Mouse (Mus musculus): ENCODE data around the gene F12. TPM values are rescaled to one million over a fixed set of nuclear protein-coding genes. Genes with fewer than 3 reads are reported as not detected.

The F12 gene
- polyA plus RNA-seq, 1 experiment: not detected

DNA sequence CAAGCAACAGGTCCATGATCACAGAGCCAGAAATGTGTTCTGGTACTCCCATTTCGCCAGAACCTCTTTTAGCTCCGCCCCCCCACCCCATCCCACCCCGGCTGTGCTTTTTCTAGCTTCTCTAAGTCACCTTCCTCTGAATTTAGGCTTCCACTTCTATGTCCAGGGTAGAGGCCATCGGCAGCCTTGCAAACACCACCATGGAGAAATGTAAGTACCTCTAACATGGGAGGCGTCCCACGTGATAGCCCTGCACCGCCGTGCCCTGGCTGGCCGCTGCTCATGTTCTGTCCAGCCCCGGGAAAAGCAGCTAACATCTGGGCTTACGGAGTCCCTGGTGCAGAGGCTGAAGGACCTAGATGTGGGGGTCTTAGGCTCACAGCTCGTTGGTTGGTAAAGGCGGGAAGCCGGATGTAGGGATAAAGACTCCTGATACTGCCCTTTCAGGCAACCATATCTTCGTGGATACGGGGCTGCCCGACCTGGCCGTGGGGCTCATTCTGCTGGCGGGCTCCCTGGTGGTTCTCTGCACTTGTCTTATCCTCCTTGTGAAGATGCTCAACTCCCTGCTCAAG, 18.0 kb downstream of the F12 start:
- no peak overlapping the region for H3K27ac ChIP-seq (ENCODE audit: insufficient read depth, low read depth, low read length)
- H3K4me3 ChIP-seq (ENCODE audit: insufficient read depth, low read depth, low read length): no peak overlapping the region
- 90% methylated on average over 19 of the region's 19 CpGs for WGBS
- H3K4me1 ChIP-seq (ENCODE audit: control insufficient read depth, insufficient read depth, low read length): peaks cover 23% of the 10 kb centered on the region
- no peak for TF ChIP-seq POLR2A (IDR thresholded peaks at IDR 0.05; ENCODE audit: insufficient read depth, low read depth, low read length)
- no peak for TF ChIP-seq CTCF (IDR thresholded peaks at IDR 0.05; ENCODE audit: insufficient read depth, low read depth, low read length)

DNA sequence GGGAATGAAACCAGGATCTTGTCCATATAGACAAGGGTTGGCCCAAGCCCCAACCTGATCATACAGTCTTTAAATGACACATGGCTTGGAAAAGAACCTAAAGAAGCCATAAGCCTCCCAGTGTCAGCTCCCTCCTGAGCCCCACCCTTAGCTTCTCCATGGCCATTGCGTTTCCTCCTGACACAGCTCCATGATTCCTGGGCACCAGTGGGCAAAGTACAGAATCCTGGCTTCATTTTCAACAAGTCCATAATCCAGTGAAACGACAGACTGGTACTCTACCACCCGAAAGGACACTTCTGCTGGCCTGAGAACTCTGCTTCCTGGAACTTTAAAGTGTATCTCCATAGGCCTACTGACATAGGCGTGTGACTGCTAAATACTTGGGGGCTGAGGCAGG, 19.3 kb downstream of the F12 start:
- TF ChIP-seq POLR2A (IDR thresholded peaks at IDR 0.05; ENCODE audit: insufficient read depth, low read depth, low read length): no peak
- TF ChIP-seq CTCF (IDR thresholded peaks at IDR 0.05; ENCODE audit: insufficient read depth, low read depth, low read length): no peak
- Histone ChIP-seq H3K4me1 (ENCODE audit: control insufficient read depth, insufficient read depth, low read length) (peaks cover 33% of the 10 kb centered on the region), H3K4me3 (ENCODE audit: insufficient read depth, low read depth, low read length) (no peak overlapping the region), H3K27ac (ENCODE audit: insufficient read depth, low read depth, low read length) (no peak overlapping the region)
- WGBS: 92% methylated on average over 4 of the region's 4 CpGs

DNA sequence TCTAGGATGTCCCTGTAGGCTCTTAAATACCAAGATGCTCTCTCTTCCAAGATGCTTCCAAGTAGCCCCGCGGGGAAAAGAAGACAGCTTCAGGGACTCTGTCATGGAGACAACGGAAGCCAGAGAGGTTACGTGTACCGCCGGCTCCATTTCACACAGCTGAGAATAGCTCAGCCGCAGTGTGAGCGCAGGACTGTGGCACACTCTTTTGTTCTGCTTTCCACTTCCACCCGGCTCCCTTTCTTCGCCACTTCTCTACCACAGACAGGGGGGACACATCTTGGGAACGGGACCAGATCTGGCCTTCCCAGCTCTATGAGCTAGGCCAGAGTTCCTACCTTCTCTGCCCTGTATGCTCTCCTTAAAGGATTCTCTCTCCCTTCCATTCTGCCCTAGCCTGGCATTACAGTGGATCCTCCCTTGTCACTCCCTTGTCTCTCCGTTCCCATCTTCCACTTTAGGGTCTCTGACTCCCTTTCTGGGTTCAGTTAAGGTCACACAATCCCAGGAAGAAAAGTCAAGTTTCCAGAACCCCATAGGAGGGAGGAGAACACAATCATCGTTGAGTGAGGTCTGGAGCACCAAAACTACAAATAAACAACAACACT, 20.7 kb downstream of the F12 start:
- WGBS: 26% methylated on average over 13 of the region's 13 CpGs
- TF ChIP-seq POLR2A (IDR thresholded peaks at IDR 0.05; ENCODE audit: insufficient read depth, low read depth, low read length) (no peak), CTCF (IDR thresholded peaks at IDR 0.05; ENCODE audit: insufficient read depth, low read depth, low read length) (no peak)
- peak overlapping the region; percentile 48 for H3K27ac ChIP-seq (ENCODE audit: insufficient read depth, low read depth, low read length)

DNA sequence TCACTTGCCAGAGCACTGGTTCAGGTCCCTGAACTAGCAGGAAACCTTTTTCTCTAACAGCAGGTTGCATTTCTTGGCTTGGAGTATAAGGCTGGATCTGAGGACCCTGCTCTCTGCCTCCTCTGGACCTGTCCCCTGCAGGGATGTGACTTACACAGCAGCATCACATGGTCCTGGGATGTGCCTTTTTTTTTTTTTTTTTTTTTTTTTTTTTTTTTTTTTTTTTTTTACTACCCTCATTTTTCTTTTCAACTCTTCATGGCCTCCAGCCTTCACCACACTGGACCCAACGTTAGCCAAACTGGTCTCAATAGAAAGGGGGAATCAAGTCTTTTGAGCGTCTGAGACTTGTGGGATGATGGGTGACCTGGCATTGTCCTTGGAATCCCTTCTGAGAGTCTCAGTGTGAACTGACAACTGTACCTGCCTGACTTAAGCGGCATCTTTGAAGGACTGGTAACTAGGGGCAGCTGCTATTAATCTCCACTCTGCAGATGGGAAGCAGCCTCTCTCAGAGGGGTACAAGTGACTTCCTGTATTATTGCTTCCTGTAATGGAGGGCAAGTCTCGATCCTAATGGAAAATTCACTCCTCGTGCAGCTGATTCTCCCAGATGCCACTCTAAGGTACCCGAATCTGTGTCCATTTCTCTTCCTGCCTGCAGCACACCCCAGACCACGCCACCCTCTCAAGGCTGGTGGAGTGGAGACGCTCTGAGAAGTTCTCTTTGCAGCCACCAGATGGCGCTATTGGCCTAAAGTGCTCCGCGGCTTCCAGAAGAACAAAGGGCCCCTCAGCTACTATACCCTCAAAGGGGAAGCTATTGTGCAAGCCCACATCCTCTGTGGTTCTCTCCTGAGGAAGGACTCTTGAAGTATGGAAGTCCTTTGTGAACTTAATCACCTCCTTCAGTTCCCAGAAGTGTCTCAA, 21.5 kb downstream of the F12 start:
- no peak overlapping the region for H3K4me3 ChIP-seq (ENCODE audit: insufficient read depth, low read depth, low read length)
- WGBS: 11% methylated on average over 11 of the region's 11 CpGs
- peaks cover 35% of the 10 kb centered on the region for H3K4me1 ChIP-seq (ENCODE audit: control insufficient read depth, insufficient read depth, low read length)
- TF ChIP-seq CTCF (IDR thresholded peaks at IDR 0.05; ENCODE audit: insufficient read depth, low read depth, low read length): peak; percentile 87
- TF ChIP-seq POLR2A (IDR thresholded peaks at IDR 0.05; ENCODE audit: insufficient read depth, low read depth, low read length): no peak
- H3K27ac ChIP-seq (ENCODE audit: insufficient read depth, low read depth, low read length): peak overlapping the region; percentile 98

More for the DNA sequence above, 20.7 kb downstream of the F12 start:
- no peak overlapping the region for H3K4me3 ChIP-seq (ENCODE audit: insufficient read depth, low read depth, low read length)
- H3K4me1 ChIP-seq (ENCODE audit: control insufficient read depth, insufficient read depth, low read length): peaks cover 35% of the 10 kb centered on the region

DNA sequence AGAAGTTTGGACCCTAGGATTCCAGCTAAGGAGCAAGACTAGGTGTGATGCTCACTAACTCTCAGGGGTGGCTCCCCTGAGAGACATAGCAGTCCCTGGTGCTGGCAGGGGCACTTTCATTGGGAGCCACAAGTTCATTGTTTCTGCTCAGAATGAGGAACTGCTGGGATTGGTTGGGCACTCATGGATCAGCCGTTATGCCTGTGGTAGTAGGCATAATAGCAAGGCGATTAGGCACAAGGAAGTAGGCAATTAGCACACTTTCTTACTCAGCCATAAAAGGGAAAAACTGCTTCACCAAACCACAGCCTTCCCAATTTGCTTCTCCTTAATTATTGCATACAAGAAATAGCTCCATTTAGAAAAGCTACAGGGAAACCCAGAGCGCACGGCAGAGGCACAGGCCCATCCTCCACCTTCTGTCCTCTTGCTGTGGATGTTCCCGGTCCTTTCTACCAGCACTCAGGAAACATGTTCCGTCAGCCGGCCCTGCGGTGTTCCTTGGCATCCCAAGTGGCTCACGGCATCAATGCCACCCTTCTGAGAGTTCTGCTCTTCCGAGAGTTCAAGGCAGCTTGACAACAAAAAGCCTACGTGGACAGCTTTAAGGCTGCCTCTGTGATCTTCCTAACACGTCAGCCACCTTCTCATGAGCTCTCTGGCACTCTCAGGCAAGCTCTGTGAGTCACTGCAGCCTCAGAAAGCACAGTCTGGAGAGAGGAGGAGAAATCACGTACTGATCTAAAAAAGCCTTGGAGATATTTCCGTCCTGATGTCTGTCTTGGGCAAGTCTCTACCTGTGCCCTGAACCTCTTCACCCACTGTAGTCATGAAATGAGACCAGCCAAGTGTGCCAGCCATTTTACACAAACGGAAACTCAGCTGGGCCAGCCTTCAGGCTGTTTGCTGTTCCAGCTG, 22.4 kb downstream of the F12 start:
- Histone ChIP-seq H3K27ac (ENCODE audit: insufficient read depth, low read depth, low read length) (peak overlapping the region; percentile 98), H3K4me1 (ENCODE audit: control insufficient read depth, insufficient read depth, low read length) (peaks cover 35% of the 10 kb centered on the region), H3K4me3 (ENCODE audit: insufficient read depth, low read depth, low read length) (peak overlapping the region; percentile 13; the same call in 1 of the 2 replicates)
- TF ChIP-seq POLR2A (IDR thresholded peaks at IDR 0.05; ENCODE audit: insufficient read depth, low read depth, low read length) (no peak), CTCF (IDR thresholded peaks at IDR 0.05; ENCODE audit: insufficient read depth, low read depth, low read length) (no peak)
- WGBS: 14% methylated on average over 15 of the region's 15 CpGs

DNA sequence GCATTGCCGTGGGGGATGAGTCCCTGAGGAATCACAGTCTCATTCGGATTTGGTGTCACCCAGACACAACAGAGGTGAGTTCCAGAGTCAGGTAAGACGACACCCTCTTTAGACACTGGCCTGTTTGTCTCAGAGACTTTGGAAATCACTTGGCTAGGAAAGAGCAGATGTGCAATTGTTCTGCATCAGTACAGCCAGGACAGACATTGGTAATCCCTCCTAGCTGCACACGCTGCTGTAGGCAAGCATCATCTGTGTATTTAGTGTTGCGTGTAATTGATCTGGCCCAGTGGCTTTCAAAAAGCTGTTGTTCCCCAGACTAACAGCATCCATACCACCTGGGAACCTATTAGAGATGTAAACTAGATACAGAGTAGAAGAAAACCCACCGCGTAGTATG, 23.3 kb downstream of the F12 start:
- H3K27ac ChIP-seq (ENCODE audit: insufficient read depth, low read depth, low read length): peak overlapping the region; percentile 98
- peaks cover 35% of the 10 kb centered on the region for H3K4me1 ChIP-seq (ENCODE audit: control insufficient read depth, insufficient read depth, low read length)
- 74% methylated on average over 7 of the region's 7 CpGs for WGBS
- H3K4me3 ChIP-seq (ENCODE audit: insufficient read depth, low read depth, low read length): no peak overlapping the region
- TF ChIP-seq POLR2A (IDR thresholded peaks at IDR 0.05; ENCODE audit: insufficient read depth, low read depth, low read length) (no peak), CTCF (IDR thresholded peaks at IDR 0.05; ENCODE audit: insufficient read depth, low read depth, low read length) (no peak)

DNA sequence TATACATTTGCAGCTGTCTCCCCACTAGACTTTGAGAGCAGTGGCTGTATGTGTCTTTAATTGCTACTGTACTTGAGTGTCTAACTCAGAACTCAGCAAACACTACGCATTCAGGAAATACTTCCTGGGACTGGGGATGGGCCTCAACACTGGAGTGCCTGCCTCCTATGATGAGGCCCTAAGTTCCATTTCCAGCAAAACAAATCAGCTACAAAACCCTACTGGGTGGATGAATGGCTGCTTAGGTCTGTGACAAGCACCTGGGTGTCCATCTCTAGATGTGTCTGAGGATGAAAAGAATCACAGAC, 26.6 kb downstream of the F12 start:
- no peak overlapping the region for H3K27ac ChIP-seq (ENCODE audit: insufficient read depth, low read depth, low read length)
- H3K4me1 ChIP-seq (ENCODE audit: control insufficient read depth, insufficient read depth, low read length): peaks cover 24% of the 10 kb centered on the region
- TF ChIP-seq CTCF (IDR thresholded peaks at IDR 0.05; ENCODE audit: insufficient read depth, low read depth, low read length): no peak
- TF ChIP-seq POLR2A (IDR thresholded peaks at IDR 0.05; ENCODE audit: insufficient read depth, low read depth, low read length): no peak
- no peak overlapping the region for H3K4me3 ChIP-seq (ENCODE audit: insufficient read depth, low read depth, low read length)
- 83% methylated on average over 1 of the region's 1 CpGs for WGBS

DNA sequence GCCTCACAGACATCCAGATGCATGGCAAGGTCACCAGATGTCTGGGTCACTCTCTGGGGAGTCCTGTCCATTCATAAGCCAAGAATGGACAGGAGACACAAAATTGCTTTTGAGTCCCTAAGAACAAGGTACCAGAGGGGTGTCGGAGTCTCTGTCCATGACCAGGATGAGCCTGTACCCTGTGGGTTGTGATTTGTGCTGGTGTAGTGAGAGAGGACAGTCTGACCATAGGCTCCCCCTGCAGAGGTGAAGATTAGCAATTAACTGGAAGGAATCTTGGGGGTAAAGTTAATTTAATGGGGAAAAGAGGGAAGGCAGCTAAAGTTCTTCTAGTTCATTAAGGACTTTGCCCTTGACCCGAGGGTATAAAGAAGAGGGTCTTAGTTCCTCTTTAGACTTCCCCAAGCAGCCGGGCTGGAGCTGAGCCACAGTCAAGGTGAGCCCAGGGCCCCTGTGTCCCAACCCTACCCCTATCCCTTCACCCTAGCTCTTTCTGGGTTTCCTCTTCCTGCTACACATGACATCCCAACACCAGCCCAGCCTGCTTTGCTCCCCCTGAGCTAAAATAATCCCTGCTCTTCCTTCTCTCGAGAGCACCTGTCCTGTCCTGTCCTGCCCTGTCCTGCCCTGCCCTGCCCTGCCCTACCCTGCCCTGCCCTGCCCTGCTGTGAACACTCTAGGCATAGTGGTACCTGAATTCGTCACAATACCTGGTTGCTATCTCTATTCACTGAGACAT, 27.1 kb downstream of the F12 start:
- H3K27ac ChIP-seq (ENCODE audit: insufficient read depth, low read depth, low read length): no peak overlapping the region
- TF ChIP-seq POLR2A (IDR thresholded peaks at IDR 0.05; ENCODE audit: insufficient read depth, low read depth, low read length): no peak
- TF ChIP-seq CTCF (IDR thresholded peaks at IDR 0.05; ENCODE audit: insufficient read depth, low read depth, low read length): no peak
- H3K4me1 ChIP-seq (ENCODE audit: control insufficient read depth, insufficient read depth, low read length): peaks cover 19% of the 10 kb centered on the region
- WGBS: 74% methylated on average over 5 of the region's 5 CpGs
- no peak overlapping the region for H3K4me3 ChIP-seq (ENCODE audit: insufficient read depth, low read depth, low read length)

Measured in olfactory bulb, adult 2 months (tissue).